Mouse (Mus musculus): ENCODE measurements around the gene Hcar1. TPM values are rescaled to one million over a fixed set of nuclear protein-coding genes. Genes with fewer than 3 reads are reported as not detected.

Gene Hcar1
- total and polyA plus RNA-seq, 3 experiments, result not detected

DNA sequence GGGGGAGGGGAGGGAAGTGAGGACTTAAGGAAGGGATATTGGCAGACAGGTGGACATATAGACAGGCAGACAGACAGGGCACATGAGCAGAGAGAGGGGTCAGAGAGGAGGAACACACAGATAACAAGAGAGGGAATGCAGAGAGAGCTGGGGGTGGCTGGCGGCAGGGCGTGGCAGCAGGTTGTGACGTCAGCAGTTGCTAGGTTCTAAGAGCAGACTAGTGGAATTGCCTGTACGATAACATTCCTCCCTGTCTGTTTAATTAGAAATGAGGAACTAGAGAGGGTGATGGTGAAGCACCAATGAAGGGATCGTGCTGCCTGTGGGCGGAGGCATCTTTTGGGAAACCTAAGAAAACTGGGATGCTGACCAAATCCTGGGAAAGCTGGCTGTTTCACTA is 11.8 kb upstream of the Hcar1 start:
- Histone ChIP-seq H3K9me3 (replicated peaks; ENCODE audit: insufficient read depth, low read length) (no peaks in the 10 kb centered on the region), H3K27ac (ENCODE audit: control insufficient read depth, low read depth, low read length) (no peak overlapping the region), H3K27me3 (ENCODE audit: control insufficient read depth in 1 of 2, insufficient read depth in 2 of 2, low read length in 2 of 2) (no peaks in the 10 kb centered on the region), H3K4me1 (ENCODE audit: control insufficient read depth in 1 of 2, insufficient read depth in 2 of 2, low read length in 2 of 2) (peaks cover 4 to 10% of the 10 kb centered on the region in 2 experiments; a peak in 3 of 4 replicates), H3K36me3 (ENCODE audit: control insufficient read depth in 1 of 2, insufficient read depth in 2 of 2, low read length in 2 of 2) (peaks cover 0 to 8% of the 10 kb centered on the region in 2 experiments; a peak in 2 of 4 replicates), H3K9ac (ENCODE audit: control insufficient read depth, low read depth, low read length, poor library complexity, severe bottlenecking) (peak overlapping the region; percentile 23), H3K4me3 (ENCODE audit: control insufficient read depth in 1 of 2, insufficient read depth in 1 of 2, low read depth in 2 of 2, low read length in 2 of 2) (peak overlapping the region; percentile 39 to 56), H3K79me2 (ENCODE audit: control insufficient read depth, insufficient read depth, low read length, poor library complexity) (no peaks in the 10 kb centered on the region)
- peak; percentile 93 for DNase-seq (ENCODE audit: low read depth, low spot score)
- TF ChIP-seq GATA1 (IDR thresholded peaks at IDR 0.05; ENCODE audit: low read depth, low read length) (peak; percentile 68), ELF1 (IDR thresholded peaks at IDR 0.05; ENCODE audit: low read depth, low read length) (0 out of 2 replicates have a peak, but pooled peaks have one; percentile 11), MXI1 (IDR thresholded peaks at IDR 0.05; ENCODE audit: low read depth, low read length) (0 out of 2 replicates have a peak, but pooled peaks have one; percentile 18), TCF12 (IDR thresholded peaks at IDR 0.05; ENCODE audit: low read depth, low read length) (no peak; the same call in 1 of the 2 replicates), CTCF (IDR thresholded peaks at IDR 0.05 in 2 of 3, conservative IDR thresholded peaks at IDR 0.05 in 1 of 3; ENCODE audit: control insufficient read depth in 1 of 3, insufficient read depth in 1 of 3, low read depth in 2 of 3, low read length in 3 of 3, poor library complexity in 1 of 3, severe bottlenecking in 1 of 3) (no peak), POLR2AphosphoS5 (IDR thresholded peaks at IDR 0.05; ENCODE audit: borderline replicate concordance, low read depth, low read length) (no peak), RCOR1 (IDR thresholded peaks at IDR 0.05; ENCODE audit: low read depth, low read length) (no peak), SMC3 (IDR thresholded peaks at IDR 0.05; ENCODE audit: low read depth, low read length) (no peak), E2F4 (IDR thresholded peaks at IDR 0.05; ENCODE audit: borderline replicate concordance, low read depth, low read length) (no peak), BHLHE40 (IDR thresholded peaks at IDR 0.05; ENCODE audit: borderline replicate concordance, low read depth, low read length) (0 out of 2 replicates have a peak, but pooled peaks have one; percentile 22), ETS1 (IDR thresholded peaks at IDR 0.05; ENCODE audit: low read depth, low read length) (peak; percentile 35; the same call in 1 of the 2 replicates), EP300 (IDR thresholded peaks at IDR 0.05; ENCODE audit: low read depth in 1 of 2, low read length in 2 of 2) (no peak), SIN3A (IDR thresholded peaks at IDR 0.05; ENCODE audit: low read length) (peak; percentile 43), MAZ (IDR thresholded peaks at IDR 0.05; ENCODE audit: low read depth, low read length) (no peak), MYC (IDR thresholded peaks at IDR 0.05; ENCODE audit: low read depth, low read length) (peak; percentile 71; the same call in 1 of the 2 replicates), ZMIZ1 (IDR thresholded peaks at IDR 0.05; ENCODE audit: low read depth, low read length) (no peak), RAD21 (IDR thresholded peaks at IDR 0.05; ENCODE audit: low read depth, low read length) (no peak), CHD2 (IDR thresholded peaks at IDR 0.05; ENCODE audit: low read length) (peak; percentile 89)

DNA sequence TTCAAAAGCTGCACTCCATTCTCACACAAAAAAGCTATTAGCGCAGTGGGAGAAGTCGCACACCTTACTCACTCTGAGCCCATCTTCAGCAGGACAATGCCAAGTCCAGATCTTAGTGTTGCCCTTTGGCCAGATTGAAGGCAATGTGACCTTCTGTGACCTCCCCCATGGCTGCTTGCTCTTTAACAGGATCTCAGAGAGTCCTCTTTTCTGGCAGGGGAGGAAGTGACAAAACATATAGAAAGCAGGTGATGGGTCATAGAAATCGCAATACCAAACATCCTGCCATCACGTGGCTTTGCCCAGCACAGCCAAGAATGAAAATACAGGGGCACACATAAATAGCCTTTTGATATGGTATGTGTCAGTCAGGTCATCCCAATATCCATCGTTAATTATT is 11.2 kb upstream of the Hcar1 start:
- no peak overlapping the region for H3K4me3 ChIP-seq (ENCODE audit: control insufficient read depth in 1 of 2, insufficient read depth in 1 of 2, low read depth in 2 of 2, low read length in 2 of 2)

More for the DNA sequence above, 11.2 kb upstream of the Hcar1 start:
- Histone ChIP-seq H3K9me3 (replicated peaks; ENCODE audit: insufficient read depth, low read length) (no peaks in the 10 kb centered on the region), H3K27me3 (ENCODE audit: control insufficient read depth in 1 of 2, insufficient read depth in 2 of 2, low read length in 2 of 2) (no peaks in the 10 kb centered on the region), H3K36me3 (ENCODE audit: control insufficient read depth in 1 of 2, insufficient read depth in 2 of 2, low read length in 2 of 2) (peaks cover 0 to 2% of the 10 kb centered on the region in 2 experiments; a peak in 2 of 4 replicates), H3K4me1 (ENCODE audit: control insufficient read depth in 1 of 2, insufficient read depth in 2 of 2, low read length in 2 of 2) (peaks cover 2 to 4% of the 10 kb centered on the region in 2 experiments; a peak in 1 of 4 replicates), H3K27ac (ENCODE audit: control insufficient read depth, low read depth, low read length) (no peak overlapping the region), H3K79me2 (ENCODE audit: control insufficient read depth, insufficient read depth, low read length, poor library complexity) (no peaks in the 10 kb centered on the region), H3K9ac (ENCODE audit: control insufficient read depth, low read depth, low read length, poor library complexity, severe bottlenecking) (no peak overlapping the region)
- DNase-seq (ENCODE audit: low read depth, low spot score), result no peak
- TF ChIP-seq HCFC1 (IDR thresholded peaks at IDR 0.05; ENCODE audit: low read depth, low read length) (no peak), NRF1 (IDR thresholded peaks at IDR 0.05; ENCODE audit: insufficient read depth, low read depth, low read length, poor library complexity, severe bottlenecking) (no peak), ELF1 (IDR thresholded peaks at IDR 0.05; ENCODE audit: low read depth, low read length) (no peak), JUND (IDR thresholded peaks at IDR 0.05; ENCODE audit: low read depth, low read length) (no peak), ZKSCAN1 (IDR thresholded peaks at IDR 0.05; ENCODE audit: low read depth, low read length) (no peak), E2F4 (IDR thresholded peaks at IDR 0.05; ENCODE audit: borderline replicate concordance, low read depth, low read length) (no peak), CHD1 (IDR thresholded peaks at IDR 0.05; ENCODE audit: low read depth, low read length) (no peak), ZC3H11A (IDR thresholded peaks at IDR 0.05; ENCODE audit: low read depth, low read length) (no peak), ETS1 (IDR thresholded peaks at IDR 0.05; ENCODE audit: low read depth, low read length) (no peak), EP300 (IDR thresholded peaks at IDR 0.05; ENCODE audit: low read depth in 1 of 2, low read length in 2 of 2) (no peak), POLR2A (IDR thresholded peaks at IDR 0.05; ENCODE audit: control insufficient read depth in 1 of 2, insufficient read depth in 1 of 2, low read depth in 1 of 2, low read length in 2 of 2, poor library complexity in 1 of 2) (no peak), GABPA (IDR thresholded peaks at IDR 0.05; ENCODE audit: low read depth, low read length) (no peak), CTCF (IDR thresholded peaks at IDR 0.05 in 2 of 3, conservative IDR thresholded peaks at IDR 0.05 in 1 of 3; ENCODE audit: control insufficient read depth in 1 of 3, insufficient read depth in 1 of 3, low read depth in 2 of 3, low read length in 3 of 3, poor library complexity in 1 of 3, severe bottlenecking in 1 of 3) (no peak), ZMIZ1 (IDR thresholded peaks at IDR 0.05; ENCODE audit: low read depth, low read length) (no peak), USF2 (IDR thresholded peaks at IDR 0.05; ENCODE audit: borderline replicate concordance in 1 of 2, insufficient read depth in 1 of 2, low read depth in 1 of 2, low read length in 2 of 2) (no peak), KAT2A (conservative IDR thresholded peaks at IDR 0.05; ENCODE audit: low read depth, low read length) (no peak), MYC (IDR thresholded peaks at IDR 0.05; ENCODE audit: low read depth, low read length) (no peak), MYB (IDR thresholded peaks at IDR 0.05; ENCODE audit: low read depth, low read length) (no peak), RCOR1 (IDR thresholded peaks at IDR 0.05; ENCODE audit: low read depth, low read length) (no peak)

Measured in MEL (cell line).